Mouse (Mus musculus) megakaryocyte, embryonic 14.5 days (primary cell): ENCODE measurements around the gene Serp2.

ENCODE experiments used
- FLI1 ChIP-seq: IDR thresholded peaks from 2 replicates; pipeline ENCODE4 v1.6.1; 2012; ENCODE audit warnings: low read length, inconsistent platforms, mixed read lengths
- GATA1 ChIP-seq: IDR thresholded peaks from 3 replicates; pipeline ENCODE4 v1.6.1; 2012; ENCODE audit warnings: mixed read lengths, low read length, inconsistent platforms, borderline replicate concordance

DNA sequence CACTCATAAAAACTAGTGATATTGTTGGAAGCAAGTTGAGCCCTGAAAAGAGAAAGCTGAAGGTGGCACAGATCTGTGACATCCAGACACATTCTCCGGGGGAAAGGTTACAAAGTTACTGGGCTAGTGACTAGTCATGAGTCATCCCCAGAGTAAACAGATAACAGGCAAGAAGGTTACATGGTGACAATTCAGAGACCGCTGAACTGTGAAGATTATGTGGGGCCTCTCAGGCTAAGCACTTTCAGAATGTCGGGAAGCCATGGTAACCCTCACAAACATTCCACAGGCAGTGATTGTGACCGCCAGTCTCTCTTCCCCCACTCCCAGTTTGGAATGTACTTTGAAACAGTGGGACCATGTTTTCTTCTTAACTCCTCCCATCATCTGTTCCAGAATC is 36.1 kb downstream of the Serp2 start:
- no peak for TF ChIP-seq GATA1
- no peak for TF ChIP-seq FLI1
